Mouse (Mus musculus): Measurements from ENCODE around the gene Gm42957. TPM values are rescaled to one million over a fixed set of nuclear protein-coding genes. Genes with fewer than 3 reads are reported as not detected.
"Not testable (repeated sequence)": the region's sequence is repeated elsewhere in the genome, so short reads cannot be mapped to it uniquely, and the experiment has no call there.

Gm42957 gene
- polyA plus RNA-seq, 1 experiment, result 0.01 TPM

- Histone ChIP-seq H3K79me2 (ENCODE audit: control insufficient read depth, insufficient read depth) (peaks cover 53% of the 10 kb centered on the region), H3K4me3 (ENCODE audit: insufficient read depth, poor library complexity, severe bottlenecking) (no peak overlapping the region), H3ac (ENCODE audit: control insufficient read depth, insufficient read length, low read depth) (no peak overlapping the region), H3K27me3 (ENCODE audit: control insufficient read depth, insufficient read depth, insufficient read length) (no peaks in the 10 kb centered on the region), H3K79me3 (ENCODE audit: low read depth) (peaks cover 25% of the 10 kb centered on the region), H3K36me3 (ENCODE audit: control insufficient read depth, insufficient read depth) (peaks cover 10% of the 10 kb centered on the region)
- no peak for TF ChIP-seq USF1 (IDR thresholded peaks at IDR 0.05; ENCODE audit: low read depth)
- TF ChIP-seq MYOG (IDR thresholded peaks at IDR 0.05; ENCODE audit: control insufficient read depth, extremely low read depth, insufficient read length), result no peak
- TF ChIP-seq MYOD1 (IDR thresholded peaks at IDR 0.05; ENCODE audit: control insufficient read depth, insufficient read length, low read depth), result no peak
- TF ChIP-seq CEBPB (IDR thresholded peaks at IDR 0.05; ENCODE audit: low read depth), result no peak
- no peak for TF ChIP-seq CTCF (IDR thresholded peaks at IDR 0.05; ENCODE audit: control insufficient read depth, insufficient read depth, insufficient read length)
- TF ChIP-seq FOSL1 (IDR thresholded peaks at IDR 0.05; ENCODE audit: insufficient read depth, low read length, poor library complexity, severe bottlenecking), result no peak
- no peak for TF ChIP-seq MAX (IDR thresholded peaks at IDR 0.05)
Measured at GRCm38 (mm10) chr3:96602704-96603084, 32.6 kb upstream of the Gm42957 start.

GRCm38 (mm10) chr3:96603311-96603710, 32.0 kb upstream of the Gm42957 start:
- Histone ChIP-seq H3K4me3 (ENCODE audit: insufficient read depth, poor library complexity, severe bottlenecking) (no peak overlapping the region), H3K79me3 (ENCODE audit: low read depth) (peaks cover 25% of the 10 kb centered on the region), H3K36me3 (ENCODE audit: control insufficient read depth, insufficient read depth) (peaks cover 10% of the 10 kb centered on the region), H3K79me2 (ENCODE audit: control insufficient read depth, insufficient read depth) (peaks cover 55% of the 10 kb centered on the region), H3ac (ENCODE audit: control insufficient read depth, insufficient read length, low read depth) (no peak overlapping the region), H3K27me3 (ENCODE audit: control insufficient read depth, insufficient read depth, insufficient read length) (no peaks in the 10 kb centered on the region)
- TF ChIP-seq CTCF (IDR thresholded peaks at IDR 0.05; ENCODE audit: control insufficient read depth, insufficient read depth, insufficient read length), result no peak
- TF ChIP-seq MAX (IDR thresholded peaks at IDR 0.05), result no peak
- TF ChIP-seq CEBPB (IDR thresholded peaks at IDR 0.05; ENCODE audit: low read depth), result no peak
- no peak for TF ChIP-seq MYOD1 (IDR thresholded peaks at IDR 0.05; ENCODE audit: control insufficient read depth, insufficient read length, low read depth)
- TF ChIP-seq USF1 (IDR thresholded peaks at IDR 0.05; ENCODE audit: low read depth), result no peak
- TF ChIP-seq MYOG (IDR thresholded peaks at IDR 0.05; ENCODE audit: control insufficient read depth, extremely low read depth, insufficient read length), result no peak
- TF ChIP-seq FOSL1 (IDR thresholded peaks at IDR 0.05; ENCODE audit: insufficient read depth, low read length, poor library complexity, severe bottlenecking), result no peak

- H3K36me3 ChIP-seq (ENCODE audit: control insufficient read depth, insufficient read depth); H3ac ChIP-seq (ENCODE audit: control insufficient read depth, insufficient read length, low read depth); H3K4me3 ChIP-seq (ENCODE audit: insufficient read depth, poor library complexity, severe bottlenecking); H3K27me3 ChIP-seq (ENCODE audit: control insufficient read depth, insufficient read depth, insufficient read length): not testable (repeated sequence)
- peaks cover 59% of the 10 kb centered on the region for H3K79me2 ChIP-seq (ENCODE audit: control insufficient read depth, insufficient read depth)
- H3K79me3 ChIP-seq (ENCODE audit: low read depth), result peaks cover 25% of the 10 kb centered on the region
Measured at GRCm38 (mm10) chr3:96606007-96606406, 29.3 kb upstream of the Gm42957 start.

GRCm38 (mm10) chr3:96606618-96607017, 28.7 kb upstream of the Gm42957 start:
- peaks cover 54% of the 10 kb centered on the region for H3K79me2 ChIP-seq (ENCODE audit: control insufficient read depth, insufficient read depth)
- no peaks in the 10 kb centered on the region for H3K27me3 ChIP-seq (ENCODE audit: control insufficient read depth, insufficient read depth, insufficient read length)
- H3K79me3 ChIP-seq (ENCODE audit: low read depth), result peaks cover 23% of the 10 kb centered on the region
- no peak overlapping the region for H3ac ChIP-seq (ENCODE audit: control insufficient read depth, insufficient read length, low read depth)
- H3K36me3 ChIP-seq (ENCODE audit: control insufficient read depth, insufficient read depth), result peaks cover 10% of the 10 kb centered on the region
- no peak for TF ChIP-seq MYOD1 (IDR thresholded peaks at IDR 0.05; ENCODE audit: control insufficient read depth, insufficient read length, low read depth)
- TF ChIP-seq CEBPB (IDR thresholded peaks at IDR 0.05; ENCODE audit: low read depth), result no peak
- no peak for TF ChIP-seq MYOG (IDR thresholded peaks at IDR 0.05; ENCODE audit: control insufficient read depth, extremely low read depth, insufficient read length)
- TF ChIP-seq FOSL1 (IDR thresholded peaks at IDR 0.05; ENCODE audit: insufficient read depth, low read length, poor library complexity, severe bottlenecking), result no peak
- no peak for TF ChIP-seq USF1 (IDR thresholded peaks at IDR 0.05; ENCODE audit: low read depth)
- no peak for TF ChIP-seq MAX (IDR thresholded peaks at IDR 0.05)
- no peak for TF ChIP-seq CTCF (IDR thresholded peaks at IDR 0.05; ENCODE audit: control insufficient read depth, insufficient read depth, insufficient read length)
- no peak overlapping the region for H3K4me3 ChIP-seq (ENCODE audit: insufficient read depth, poor library complexity, severe bottlenecking)

- Histone ChIP-seq H3K36me3 (ENCODE audit: control insufficient read depth, insufficient read depth) (peaks cover 19% of the 10 kb centered on the region), H3K79me3 (ENCODE audit: low read depth) (no peaks in the 10 kb centered on the region), H3ac (ENCODE audit: control insufficient read depth, insufficient read length, low read depth) (no peak overlapping the region), H3K79me2 (ENCODE audit: control insufficient read depth, insufficient read depth) (no peaks in the 10 kb centered on the region), H3K27me3 (ENCODE audit: control insufficient read depth, insufficient read depth, insufficient read length) (no peaks in the 10 kb centered on the region), H3K4me3 (ENCODE audit: insufficient read depth, poor library complexity, severe bottlenecking) (no peak overlapping the region)
- TF ChIP-seq CEBPB (IDR thresholded peaks at IDR 0.05; ENCODE audit: low read depth), result no peak
- no peak for TF ChIP-seq CTCF (IDR thresholded peaks at IDR 0.05; ENCODE audit: control insufficient read depth, insufficient read depth, insufficient read length)
- no peak for TF ChIP-seq MAX (IDR thresholded peaks at IDR 0.05)
- no peak for TF ChIP-seq FOSL1 (IDR thresholded peaks at IDR 0.05; ENCODE audit: insufficient read depth, low read length, poor library complexity, severe bottlenecking)
- no peak for TF ChIP-seq USF1 (IDR thresholded peaks at IDR 0.05; ENCODE audit: low read depth)
- no peak for TF ChIP-seq MYOG (IDR thresholded peaks at IDR 0.05; ENCODE audit: control insufficient read depth, extremely low read depth, insufficient read length)
- TF ChIP-seq MYOD1 (IDR thresholded peaks at IDR 0.05; ENCODE audit: control insufficient read depth, insufficient read length, low read depth), result no peak
Measured at GRCm38 (mm10) chr3:96617941-96618340, 17.3 kb upstream of the Gm42957 start.

GRCm38 (mm10) chr3:96623201-96623600, 12.1 kb upstream of the Gm42957 start:
- Histone ChIP-seq H3K79me2 (ENCODE audit: control insufficient read depth, insufficient read depth) (no peaks in the 10 kb centered on the region), H3K36me3 (ENCODE audit: control insufficient read depth, insufficient read depth) (peaks cover 26% of the 10 kb centered on the region), H3ac (ENCODE audit: control insufficient read depth, insufficient read length, low read depth) (no peak overlapping the region), H3K27me3 (ENCODE audit: control insufficient read depth, insufficient read depth, insufficient read length) (no peaks in the 10 kb centered on the region), H3K4me3 (ENCODE audit: insufficient read depth, poor library complexity, severe bottlenecking) (no peak overlapping the region), H3K79me3 (ENCODE audit: low read depth) (no peaks in the 10 kb centered on the region)
- TF ChIP-seq CTCF (IDR thresholded peaks at IDR 0.05; ENCODE audit: control insufficient read depth, insufficient read depth, insufficient read length) (no peak), MYOG (IDR thresholded peaks at IDR 0.05; ENCODE audit: control insufficient read depth, extremely low read depth, insufficient read length) (no peak), CEBPB (IDR thresholded peaks at IDR 0.05; ENCODE audit: low read depth) (no peak), MYOD1 (IDR thresholded peaks at IDR 0.05; ENCODE audit: control insufficient read depth, insufficient read length, low read depth) (no peak), FOSL1 (IDR thresholded peaks at IDR 0.05; ENCODE audit: insufficient read depth, low read length, poor library complexity, severe bottlenecking) (no peak), MAX (IDR thresholded peaks at IDR 0.05) (no peak), USF1 (IDR thresholded peaks at IDR 0.05; ENCODE audit: low read depth) (no peak)
